Mouse (Mus musculus) hindbrain, embryonic 15.5 days (tissue): ENCODE measurements at regions not wholly inside any gene's neighbourhood (a gene's known extent, or its start where the extent isn't known, plus 50 kb on each side); places are given as distances from the start of the nearest gene placed in this dataset.

Experiments used
- ATAC-seq: fragments of 200-750 bp; cut with Nextera tagmentation; 2 replicates; pipeline ENCODE4 v1.8.0; 2017; ENCODE audit warnings: low read depth, moderate number of reproducible peaks, moderate TSS enrichment; ENCODE audit not compliant: low FRiP score
- H3K27ac ChIP-seq: fragments of 300-500 bp; sonication (generic); replicated peaks from 2 replicates; pipeline ENCODE4 v1.5.1; 2015; ENCODE audit warnings: mild to moderate bottlenecking, inconsistent platforms
- H3K27me3 ChIP-seq: fragments of 300-500 bp; sonication (generic); 2 replicates; pipeline ENCODE4 v1.6.1; 2015; ENCODE audit warnings: control low read depth, inconsistent platforms
- H3K36me3 ChIP-seq: fragments of 300-500 bp; sonication (generic); 2 replicates; pipeline ENCODE4 v1.6.1; 2015; ENCODE audit warnings: control low read depth, inconsistent platforms
- H3K4me1 ChIP-seq: fragments of 300-500 bp; sonication (generic); replicated peaks from 2 replicates; pipeline ENCODE4 v1.6.1; 2015; ENCODE audit warnings: control low read depth, inconsistent platforms
- H3K4me2 ChIP-seq: fragments of 300-500 bp; sonication (generic); 2 replicates; pipeline ENCODE4 v1.6.1; 2015; ENCODE audit warnings: moderate library complexity, mild to moderate bottlenecking, inconsistent platforms
- H3K4me3 ChIP-seq: fragments of 300-500 bp; sonication (generic); 2 replicates; pipeline ENCODE4 v1.5.1; 2015; ENCODE audit warnings: mild to moderate bottlenecking, inconsistent platforms
- H3K9ac ChIP-seq: fragments of 300-500 bp; sonication (generic); 2 replicates; pipeline ENCODE4 v1.6.1; 2015; ENCODE audit warnings: inconsistent platforms
- H3K9me3 ChIP-seq: fragments of 300-500 bp; sonication (generic); 2 replicates; pipeline ENCODE4 v1.6.1; 2016; ENCODE audit warnings: control low read depth, inconsistent platforms
- WGBS: fragments of 180-500 bp; shearing (Covaris S2); methylation state at CpG from one replicate; pipeline ENCODE4 v1.1.7; 2015; 5-methylcytosine and 5-hydroxymethylcytosine counted together

DNA sequence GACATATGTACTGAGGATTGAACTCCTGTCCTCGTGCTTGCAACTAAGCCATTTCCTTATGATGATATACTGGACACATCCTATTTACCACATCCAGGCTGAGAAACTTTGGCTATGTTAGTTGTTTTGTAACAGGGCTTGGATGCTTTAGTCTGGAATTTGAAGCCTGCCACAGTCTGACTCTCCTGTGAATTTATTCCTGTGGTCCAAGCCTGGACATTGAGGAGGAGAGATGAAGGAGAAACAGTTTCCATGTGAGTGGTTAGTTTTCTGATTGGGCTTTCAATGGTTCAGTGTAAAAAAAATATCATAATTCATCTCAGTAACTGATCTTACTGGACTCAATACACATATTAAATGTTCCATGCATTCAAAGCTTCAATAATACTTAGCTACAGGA lies 422.6 kb downstream of the Etnk1 start:
- WGBS = 85% methylated on average over 1 of the region's 1 CpGs

DNA sequence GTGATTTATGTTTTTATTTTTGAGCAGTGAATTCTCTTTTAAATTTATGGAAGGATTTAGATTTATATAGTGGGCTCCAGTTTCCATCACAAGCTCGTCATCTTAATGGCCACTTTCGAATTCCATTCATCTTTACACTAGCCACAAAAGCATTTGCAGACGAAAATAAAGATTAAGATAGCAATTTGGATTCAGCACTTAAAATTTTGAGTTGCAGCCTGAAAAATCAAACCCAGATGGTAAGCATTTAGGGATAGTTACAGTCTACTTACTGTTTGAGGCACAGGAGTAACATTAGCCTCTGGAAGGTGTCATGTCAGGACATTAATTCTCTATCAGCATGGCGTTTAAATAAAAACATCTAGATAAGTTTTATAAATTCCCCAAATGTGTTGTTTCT lies 423.2 kb downstream of the Etnk1 start:
- Histone ChIP-seq H3K36me3 (no peaks in the 10 kb centered on the region), H3K9me3 (no peaks in the 10 kb centered on the region), H3K27ac (no peak overlapping the region), H3K4me1 (no peaks in the 10 kb centered on the region), H3K4me3 (no peak overlapping the region), H3K27me3 (no peaks in the 10 kb centered on the region), H3K9ac (no peak overlapping the region), H3K4me2 (no peak overlapping the region)
- no peak for ATAC-seq
- WGBS = 83% methylated on average over 4 of the region's 4 CpGs

More for the DNA sequence above, 422.6 kb downstream of the Etnk1 start:
- Histone ChIP-seq H3K9me3 (no peaks in the 10 kb centered on the region), H3K9ac (no peak overlapping the region), H3K36me3 (no peaks in the 10 kb centered on the region), H3K4me3 (no peak overlapping the region), H3K27me3 (no peaks in the 10 kb centered on the region), H3K4me1 (no peaks in the 10 kb centered on the region), H3K27ac (no peak overlapping the region), H3K4me2 (no peak overlapping the region)
- ATAC-seq = no peak

DNA sequence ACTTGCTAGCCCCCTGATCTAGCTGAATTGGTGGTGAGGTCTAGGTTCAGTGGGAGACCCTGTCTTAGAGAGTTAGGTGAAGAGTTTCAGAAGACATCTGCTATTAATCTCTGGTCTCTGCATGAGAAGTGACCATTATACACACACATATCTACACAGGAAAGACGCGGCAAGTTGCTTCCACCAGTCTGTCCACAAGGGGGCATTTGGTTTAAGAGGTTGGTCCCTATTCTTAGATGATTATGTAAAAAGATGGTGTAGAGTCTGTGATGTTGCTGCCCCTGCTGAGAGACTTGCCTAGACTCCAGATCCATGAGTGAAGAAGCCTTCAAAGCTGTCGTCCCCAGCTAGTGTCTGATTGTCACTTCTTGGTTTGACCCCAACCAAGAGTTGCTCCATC lies 425.5 kb downstream of the Etnk1 start:
- Histone ChIP-seq H3K36me3 (no peaks in the 10 kb centered on the region), H3K27ac (no peak overlapping the region), H3K9me3 (no peaks in the 10 kb centered on the region), H3K4me1 (no peaks in the 10 kb centered on the region), H3K27me3 (no peaks in the 10 kb centered on the region), H3K4me2 (no peak overlapping the region), H3K9ac (no peak overlapping the region), H3K4me3 (no peak overlapping the region)
- 89% methylated on average over 3 of the region's 3 CpGs for WGBS
- no peak for ATAC-seq

DNA sequence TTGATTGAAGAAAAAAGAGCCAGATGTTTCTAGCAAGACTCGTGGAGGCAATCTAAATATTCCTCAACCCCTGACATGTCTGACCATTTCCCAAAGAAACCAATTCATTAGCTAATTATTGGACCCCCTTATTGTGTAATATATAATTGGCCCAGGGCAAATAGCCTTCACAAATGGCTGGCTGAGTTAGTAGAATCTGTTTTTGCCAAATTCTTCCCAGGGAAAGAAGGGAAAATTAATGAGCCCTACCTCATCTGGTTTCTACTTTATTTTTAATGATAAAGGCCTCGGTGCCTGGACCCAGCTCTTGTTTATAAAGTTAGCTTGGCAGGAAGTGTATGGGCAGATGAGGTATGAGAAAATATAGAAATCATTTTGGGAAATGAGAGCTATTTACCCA lies 428.5 kb downstream of the Etnk1 start:
- no peaks in the 10 kb centered on the region for H3K4me1 ChIP-seq
- no peak overlapping the region for H3K9ac ChIP-seq
- no peak overlapping the region for H3K27ac ChIP-seq
- H3K36me3 ChIP-seq = no peaks in the 10 kb centered on the region
- H3K27me3 ChIP-seq = no peaks in the 10 kb centered on the region
- no peak overlapping the region for H3K4me2 ChIP-seq
- H3K4me3 ChIP-seq = no peak overlapping the region
- no peak for ATAC-seq
- H3K9me3 ChIP-seq = no peaks in the 10 kb centered on the region
- 52% methylated on average over 2 of the region's 2 CpGs for WGBS

DNA sequence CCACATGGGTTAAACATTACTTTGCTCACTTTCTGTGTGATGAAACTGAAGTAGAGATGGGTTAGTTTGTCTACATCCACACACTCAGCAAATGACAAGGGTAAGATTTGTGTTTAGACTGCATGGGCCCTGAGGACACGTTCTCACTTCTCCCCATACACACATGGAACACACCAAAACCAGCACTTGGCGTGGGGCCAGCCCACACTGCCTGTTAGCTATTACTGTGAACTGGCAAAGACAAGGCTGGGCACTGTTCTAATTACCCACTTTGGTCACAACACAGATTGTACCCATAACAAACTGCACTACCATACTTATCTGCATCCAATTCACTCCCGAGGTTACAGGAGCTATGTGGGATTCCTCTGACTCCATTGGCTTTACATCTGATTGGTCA lies 430.4 kb downstream of the Etnk1 start:
- H3K4me3 ChIP-seq = no peak overlapping the region
- H3K27me3 ChIP-seq = no peaks in the 10 kb centered on the region
- no peak for ATAC-seq
- no peak overlapping the region for H3K4me2 ChIP-seq
- no peak overlapping the region for H3K27ac ChIP-seq
- no peaks in the 10 kb centered on the region for H3K9me3 ChIP-seq
- no peak overlapping the region for H3K9ac ChIP-seq
- H3K4me1 ChIP-seq = no peaks in the 10 kb centered on the region
- 91% methylated on average over 3 of the region's 3 CpGs for WGBS
- no peaks in the 10 kb centered on the region for H3K36me3 ChIP-seq

DNA sequence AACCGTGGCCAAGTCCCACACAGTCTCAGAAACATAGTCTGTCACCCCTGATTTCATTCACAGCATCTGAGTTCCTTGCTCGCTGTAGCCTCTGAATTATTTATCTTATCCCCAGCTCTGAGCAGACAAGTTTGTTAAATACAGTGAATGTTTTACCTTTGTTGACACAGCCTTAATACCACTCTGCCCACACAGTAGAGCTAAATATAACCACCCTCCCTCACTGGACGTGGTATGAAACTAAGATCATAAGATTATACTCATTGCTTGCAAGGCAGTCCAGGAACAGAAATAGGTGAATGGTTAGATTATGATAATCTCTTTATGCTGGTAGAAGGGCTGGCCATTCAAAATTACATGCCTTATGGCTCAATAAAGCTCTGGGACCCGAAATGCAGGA lies 431.9 kb downstream of the Etnk1 start:
- no peak overlapping the region for H3K4me3 ChIP-seq
- H3K4me2 ChIP-seq = no peak overlapping the region
- H3K9me3 ChIP-seq = no peaks in the 10 kb centered on the region
- no peak overlapping the region for H3K27ac ChIP-seq
- no peak for ATAC-seq
- no peaks in the 10 kb centered on the region for H3K36me3 ChIP-seq
- H3K9ac ChIP-seq = no peak overlapping the region
- H3K27me3 ChIP-seq = no peaks in the 10 kb centered on the region
- H3K4me1 ChIP-seq = no peaks in the 10 kb centered on the region
- 76% methylated on average over 4 of the region's 4 CpGs for WGBS

DNA sequence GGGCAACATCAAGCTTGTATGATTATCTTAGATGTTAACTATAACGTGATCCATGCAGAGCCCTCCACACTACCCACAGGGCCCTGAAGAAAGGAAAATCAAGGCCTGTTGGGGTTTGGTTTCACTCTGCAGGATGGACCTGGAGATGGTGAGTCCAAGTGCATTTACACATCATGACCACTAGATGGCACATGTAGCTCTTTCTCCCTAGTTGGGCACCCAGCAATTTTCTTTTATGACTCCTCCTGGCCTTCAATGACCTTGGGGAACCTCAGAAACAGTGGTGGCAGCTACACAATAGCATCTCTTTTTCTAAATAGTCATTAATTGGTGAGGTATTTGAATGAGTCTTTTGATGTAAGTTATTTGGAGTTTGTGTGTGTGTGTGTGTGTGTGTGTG lies 442.1 kb downstream of the Etnk1 start:
- WGBS = 67% methylated on average over 1 of the region's 1 CpGs
- Histone ChIP-seq H3K9ac (no peak overlapping the region), H3K4me3 (no peak overlapping the region), H3K4me1 (no peaks in the 10 kb centered on the region), H3K4me2 (no peak overlapping the region), H3K27me3 (no peaks in the 10 kb centered on the region), H3K9me3 (no peaks in the 10 kb centered on the region), H3K36me3 (no peaks in the 10 kb centered on the region), H3K27ac (no peak overlapping the region)
- ATAC-seq = no peak

DNA sequence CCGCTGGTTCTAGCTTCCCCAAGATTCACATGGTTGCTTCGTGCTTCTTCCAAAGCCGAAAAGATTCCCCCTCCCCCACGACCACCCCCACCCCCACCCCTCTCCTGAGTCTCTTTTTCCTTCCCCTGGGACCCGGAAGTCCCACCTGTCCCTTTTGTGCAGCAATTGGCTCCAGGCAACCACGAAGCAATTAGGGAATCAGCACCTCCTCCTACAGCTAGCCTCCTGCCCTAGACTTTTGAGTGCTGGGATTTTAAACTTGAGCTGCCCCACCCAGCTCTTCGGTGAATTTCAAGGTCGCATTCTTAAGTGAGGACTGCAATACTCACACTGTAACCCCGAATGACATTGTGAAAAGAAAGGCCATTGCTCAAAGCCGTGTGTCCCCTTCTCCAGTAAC lies 445.9 kb downstream of the Etnk1 start:
- no peak overlapping the region for H3K9ac ChIP-seq
- no peak overlapping the region for H3K27ac ChIP-seq
- no peaks in the 10 kb centered on the region for H3K4me1 ChIP-seq
- 81% methylated on average over 10 of the region's 10 CpGs for whole genome bisulfite sequencing
- H3K9me3 ChIP-seq = no peaks in the 10 kb centered on the region
- no peak overlapping the region for H3K4me3 ChIP-seq
- no peaks in the 10 kb centered on the region for H3K36me3 ChIP-seq
- ATAC-seq = no peak
- no peaks in the 10 kb centered on the region for H3K27me3 ChIP-seq
- no peak overlapping the region for H3K4me2 ChIP-seq

DNA sequence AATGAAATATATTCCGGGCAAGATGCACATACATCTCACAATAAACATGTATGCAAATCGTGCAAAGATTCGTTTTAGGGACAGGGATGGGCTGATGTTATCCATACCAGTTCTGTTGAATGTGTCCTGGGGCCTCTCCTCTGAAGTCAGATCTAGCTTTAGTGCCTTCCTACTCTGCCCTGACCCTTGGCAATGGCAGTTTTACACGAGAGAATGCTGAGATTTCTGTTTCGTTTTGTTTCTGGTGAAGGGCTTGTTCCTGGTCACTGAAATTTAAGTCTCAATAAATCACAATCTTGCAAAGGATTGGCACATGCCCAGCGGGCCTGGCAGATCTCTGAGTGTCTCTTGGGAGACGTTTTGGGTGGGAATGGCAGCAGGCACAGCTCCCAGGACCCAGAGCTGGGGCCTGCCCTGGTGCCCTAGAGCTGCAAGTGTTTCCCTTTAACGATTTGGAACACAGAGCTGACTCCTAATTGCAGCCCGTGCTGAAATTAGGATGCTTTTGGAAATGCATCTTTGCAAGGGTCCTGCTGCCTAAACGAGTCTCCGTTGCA lies 447.5 kb downstream of the Etnk1 start:
- ATAC-seq = no peak
- Histone ChIP-seq H3K27me3 (no peaks in the 10 kb centered on the region), H3K4me1 (no peaks in the 10 kb centered on the region), H3K27ac (no peak overlapping the region), H3K4me3 (no peak overlapping the region), H3K4me2 (no peak overlapping the region), H3K9me3 (no peaks in the 10 kb centered on the region), H3K9ac (no peak overlapping the region), H3K36me3 (no peaks in the 10 kb centered on the region)
- 65% methylated on average over 11 of the region's 11 CpGs for WGBS

DNA sequence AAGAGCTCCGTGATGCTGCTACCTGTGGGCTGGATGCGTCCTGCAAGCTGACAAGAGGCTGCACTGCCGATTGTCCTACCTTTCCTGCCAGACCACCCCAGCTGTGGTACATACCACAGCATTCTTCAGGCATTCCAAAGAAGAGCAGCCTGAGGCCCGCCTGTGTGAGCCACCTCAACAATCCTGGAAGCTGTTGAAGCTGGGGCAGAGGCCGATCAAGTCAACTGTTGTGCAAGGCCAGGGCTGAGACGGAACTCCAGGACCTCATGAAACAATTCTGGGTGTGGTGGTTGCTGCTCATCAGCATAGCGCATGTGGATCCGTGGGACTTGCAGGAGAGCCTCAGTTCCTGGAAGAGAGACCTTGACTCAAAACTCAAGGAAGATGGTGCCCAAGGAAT lies 448.3 kb downstream of the Etnk1 start:
- H3K4me3 ChIP-seq = no peak overlapping the region
- no peak overlapping the region for H3K9ac ChIP-seq
- ATAC-seq = no peak
- H3K27me3 ChIP-seq = no peaks in the 10 kb centered on the region
- H3K27ac ChIP-seq = no peak overlapping the region
- H3K4me2 ChIP-seq = no peak overlapping the region
- no peaks in the 10 kb centered on the region for H3K9me3 ChIP-seq
- no peaks in the 10 kb centered on the region for H3K4me1 ChIP-seq
- 88% methylated on average over 8 of the region's 8 CpGs for WGBS
- H3K36me3 ChIP-seq = no peaks in the 10 kb centered on the region

DNA sequence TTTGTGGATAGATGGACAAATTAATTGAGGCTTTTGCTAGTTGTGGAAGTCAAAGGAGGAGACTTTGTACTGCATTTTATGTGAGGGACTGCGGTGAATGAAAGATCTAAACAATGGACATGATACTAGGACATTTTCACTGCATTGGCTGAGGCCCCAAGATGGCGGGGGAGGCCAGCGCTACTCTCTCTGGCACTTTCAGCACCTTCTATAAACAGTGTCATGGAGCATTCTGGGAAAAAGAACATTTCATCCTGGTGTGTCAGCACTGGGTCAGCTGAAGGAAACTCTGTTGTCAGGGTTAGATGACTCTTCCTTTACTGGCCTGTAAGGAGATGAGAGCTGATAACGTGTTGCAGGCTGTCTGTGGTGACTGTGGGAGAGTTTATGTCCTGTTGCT lies 449.4 kb downstream of the Etnk1 start:
- WGBS = 90% methylated on average over 4 of the region's 4 CpGs
- H3K36me3 ChIP-seq = no peaks in the 10 kb centered on the region
- H3K27ac ChIP-seq = no peak overlapping the region
- H3K4me1 ChIP-seq = no peaks in the 10 kb centered on the region
- no peak overlapping the region for H3K9ac ChIP-seq
- H3K4me2 ChIP-seq = no peak overlapping the region
- H3K27me3 ChIP-seq = no peaks in the 10 kb centered on the region
- H3K4me3 ChIP-seq = no peak overlapping the region
- no peak for ATAC-seq
- H3K9me3 ChIP-seq = no peaks in the 10 kb centered on the region

DNA sequence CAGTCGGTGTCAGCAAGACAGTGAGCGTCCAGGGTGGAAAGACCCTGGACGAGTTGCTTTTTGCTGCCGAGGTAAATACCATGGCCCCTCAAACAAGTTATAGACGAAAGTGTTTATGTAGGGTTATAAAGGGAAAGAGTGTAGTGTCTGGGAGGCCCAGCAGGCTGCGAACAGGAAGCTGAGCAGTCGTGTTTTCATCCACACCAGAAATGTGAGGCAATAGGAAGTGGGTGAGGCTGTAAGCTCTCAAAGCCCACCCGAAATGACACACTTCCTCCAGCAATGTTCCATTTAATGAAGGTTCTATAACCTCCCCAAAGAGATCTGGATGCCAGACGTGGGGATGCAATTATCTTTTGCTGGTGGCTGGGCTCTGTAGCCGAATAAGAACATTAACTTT lies 451.5 kb downstream of the Etnk1 start:
- H3K27me3 ChIP-seq = no peaks in the 10 kb centered on the region
- no peak overlapping the region for H3K9ac ChIP-seq
- no peaks in the 10 kb centered on the region for H3K9me3 ChIP-seq
- H3K4me1 ChIP-seq = no peaks in the 10 kb centered on the region
- no peak overlapping the region for H3K4me3 ChIP-seq
- H3K36me3 ChIP-seq = no peaks in the 10 kb centered on the region
- no peak overlapping the region for H3K4me2 ChIP-seq
- WGBS = 78% methylated on average over 10 of the region's 10 CpGs
- H3K27ac ChIP-seq = no peak overlapping the region
- ATAC-seq = no peak

DNA sequence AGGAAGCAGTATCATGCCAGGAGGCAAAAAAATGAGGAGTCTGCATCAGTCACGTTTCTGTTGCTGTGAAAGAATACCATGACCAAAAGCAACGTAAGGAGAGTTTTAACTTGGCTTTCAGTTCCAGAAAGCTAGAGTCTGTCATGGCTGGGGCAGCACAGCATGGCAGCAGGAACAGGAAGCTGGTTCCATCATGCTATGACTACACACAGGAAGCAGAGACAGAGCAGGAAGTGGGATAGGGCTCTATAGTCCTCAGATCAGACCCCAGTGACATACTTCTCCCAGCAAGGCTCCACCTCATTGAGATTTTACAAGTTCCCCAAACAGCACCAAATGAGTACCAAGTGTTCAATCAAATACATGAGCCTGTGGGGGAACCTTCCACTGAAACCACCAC lies 453.6 kb downstream of the Etnk1 start:
- WGBS = 84% methylated on average over 2 of the region's 2 CpGs
- H3K27ac ChIP-seq = no peak overlapping the region
- no peak for ATAC-seq

More for the DNA sequence above, 453.6 kb downstream of the Etnk1 start:
- Histone ChIP-seq H3K27me3 (no peaks in the 10 kb centered on the region), H3K4me3 (no peak overlapping the region), H3K4me2 (no peak overlapping the region), H3K9me3 (no peaks in the 10 kb centered on the region), H3K36me3 (no peaks in the 10 kb centered on the region), H3K9ac (no peak overlapping the region), H3K4me1 (no peaks in the 10 kb centered on the region)
